Mouse (Mus musculus): ENCODE data around the gene Bcor. TPM values are rescaled to one million over a fixed set of nuclear protein-coding genes. Genes with fewer than 3 reads are reported as not detected.

Gene Bcor
- total and polyA plus RNA-seq, 2 experiments from 2014 or later: 12.9 to 45.5 TPM

DNA sequence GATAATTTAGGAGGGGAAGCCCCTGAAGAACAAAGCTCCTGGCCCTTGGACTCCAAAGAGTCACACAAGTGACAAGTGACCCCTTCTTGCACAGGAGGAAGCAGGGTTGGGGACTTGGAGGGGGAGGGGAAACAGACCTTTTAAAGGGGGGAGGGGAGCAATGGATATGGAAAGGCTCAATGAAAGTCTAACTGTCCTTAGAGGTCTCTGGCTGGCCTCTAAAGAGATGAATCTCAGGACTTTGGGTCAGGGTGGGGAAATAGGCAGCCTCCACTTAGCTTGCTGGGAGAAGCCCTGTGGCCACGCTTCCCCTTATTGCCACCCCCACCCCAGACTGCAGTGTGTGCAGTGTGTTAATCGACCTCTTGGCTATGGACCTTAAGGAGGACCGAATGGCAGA is 158.2 kb downstream of the Bcor start:
- DNase-seq (ENCODE audit: low spot score) (no peak), ATAC-seq (ENCODE audit: low FRiP score) (no peak)
- TF ChIP-seq CTCF (IDR thresholded peaks at IDR 0.05): no peak
- H3K36me3 ChIP-seq (ENCODE audit: insufficient read depth, low read length): no peaks in the 10 kb centered on the region
- WGBS: 4% methylated on average over 3 of the region's 3 CpGs
- H3K4me2 ChIP-seq (ENCODE audit: low read depth, low read length, poor library complexity, severe bottlenecking): no peak overlapping the region
- no peak overlapping the region for H3K9ac ChIP-seq (replicated peaks; ENCODE audit: low read length, poor library complexity, severe bottlenecking)
- H3K4me1 ChIP-seq (ENCODE audit: insufficient read depth, low read length): no peaks in the 10 kb centered on the region
- H3K27me3 ChIP-seq (ENCODE audit: insufficient read depth, low read length): peaks cover 25% of the 10 kb centered on the region
- H3K9me3 ChIP-seq (ENCODE audit: low read length): no peaks in the 10 kb centered on the region
- no peak overlapping the region for H3K27ac ChIP-seq (ENCODE audit: low read depth, low read length)
- no peak overlapping the region for H3K4me3 ChIP-seq (ENCODE audit: low read depth, low read length)

DNA sequence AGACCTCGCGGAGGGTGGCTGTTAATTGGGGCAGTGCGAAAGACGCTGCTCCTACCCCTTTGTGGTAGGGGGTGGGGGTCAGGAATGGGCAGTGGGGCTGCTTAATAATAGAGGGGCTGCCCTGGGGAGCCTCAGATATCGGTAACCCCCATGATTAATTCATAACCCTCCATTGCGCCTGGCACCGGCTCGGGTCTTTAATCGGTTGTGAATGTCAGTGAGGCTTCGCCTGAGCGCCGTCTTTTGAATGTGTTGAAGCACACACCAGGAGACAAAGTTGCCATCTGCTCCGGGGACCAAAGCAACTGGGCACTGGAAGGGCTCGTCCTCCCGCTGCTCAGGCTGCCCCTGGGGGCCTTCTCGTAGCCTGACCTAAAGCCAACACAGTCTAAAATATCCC is 158.8 kb downstream of the Bcor start:
- ATAC-seq (ENCODE audit: low FRiP score) (no peak), DNase-seq (ENCODE audit: low spot score) (peak; percentile 43)
- 13% methylated on average over 16 of the region's 16 CpGs for WGBS
- Histone ChIP-seq H3K27me3 (ENCODE audit: insufficient read depth, low read length) (peaks cover 23% of the 10 kb centered on the region), H3K4me1 (ENCODE audit: insufficient read depth, low read length) (no peaks in the 10 kb centered on the region), H3K4me2 (ENCODE audit: low read depth, low read length, poor library complexity, severe bottlenecking) (no peak overlapping the region), H3K36me3 (ENCODE audit: insufficient read depth, low read length) (no peaks in the 10 kb centered on the region), H3K27ac (ENCODE audit: low read depth, low read length) (no peak overlapping the region), H3K9ac (replicated peaks; ENCODE audit: low read length, poor library complexity, severe bottlenecking) (no peak overlapping the region), H3K4me3 (ENCODE audit: low read depth, low read length) (no peak overlapping the region), H3K9me3 (ENCODE audit: low read length) (no peaks in the 10 kb centered on the region)
- no peak for TF ChIP-seq CTCF (IDR thresholded peaks at IDR 0.05)

- Histone ChIP-seq H3K27me3 (ENCODE audit: insufficient read depth, low read length) (peaks cover 20% of the 10 kb centered on the region), H3K4me2 (ENCODE audit: low read depth, low read length, poor library complexity, severe bottlenecking) (no peak overlapping the region), H3K9ac (replicated peaks; ENCODE audit: low read length, poor library complexity, severe bottlenecking) (no peak overlapping the region), H3K27ac (ENCODE audit: low read depth, low read length) (no peak overlapping the region), H3K4me1 (ENCODE audit: insufficient read depth, low read length) (no peaks in the 10 kb centered on the region), H3K4me3 (ENCODE audit: low read depth, low read length) (no peak overlapping the region), H3K36me3 (ENCODE audit: insufficient read depth, low read length) (no peaks in the 10 kb centered on the region), H3K9me3 (ENCODE audit: low read length) (no peaks in the 10 kb centered on the region)
- ATAC-seq (ENCODE audit: low FRiP score): no peak
- WGBS: 31% methylated on average over 13 of the region's 13 CpGs
- TF ChIP-seq CTCF (IDR thresholded peaks at IDR 0.05): no peak
- DNase-seq (ENCODE audit: low spot score): no peak
These were observed 159.5 kb downstream of the Bcor start for GRCm38 (mm10) chrX:12000620-12001019.

- Histone ChIP-seq H3K36me3 (ENCODE audit: insufficient read depth, low read length) (no peaks in the 10 kb centered on the region), H3K9ac (replicated peaks; ENCODE audit: low read length, poor library complexity, severe bottlenecking) (no peak overlapping the region), H3K4me2 (ENCODE audit: low read depth, low read length, poor library complexity, severe bottlenecking) (no peak overlapping the region), H3K4me3 (ENCODE audit: low read depth, low read length) (no peak overlapping the region), H3K27ac (ENCODE audit: low read depth, low read length) (no peak overlapping the region), H3K9me3 (ENCODE audit: low read length) (no peaks in the 10 kb centered on the region), H3K4me1 (ENCODE audit: insufficient read depth, low read length) (no peaks in the 10 kb centered on the region), H3K27me3 (ENCODE audit: insufficient read depth, low read length) (peaks cover 19% of the 10 kb centered on the region)
- peak; percentile 47 for TF ChIP-seq CTCF (IDR thresholded peaks at IDR 0.05)
- DNase-seq (ENCODE audit: low spot score): no peak
- no peak for ATAC-seq (ENCODE audit: low FRiP score)
- 22% methylated on average over 19 of the region's 19 CpGs for WGBS
These were observed 160.2 kb downstream of the Bcor start for GRCm38 (mm10) chrX:11999951-12000350.

GRCm38 (mm10) chrX:11998934-11999336 is 161.2 kb downstream of the Bcor start:
- Histone ChIP-seq H3K36me3 (ENCODE audit: insufficient read depth, low read length) (no peaks in the 10 kb centered on the region), H3K9ac (replicated peaks; ENCODE audit: low read length, poor library complexity, severe bottlenecking) (no peak overlapping the region; the same call in 1 of the 2 replicates), H3K27ac (ENCODE audit: low read depth, low read length) (no peak overlapping the region), H3K27me3 (ENCODE audit: insufficient read depth, low read length) (peaks cover 15% of the 10 kb centered on the region), H3K4me2 (ENCODE audit: low read depth, low read length, poor library complexity, severe bottlenecking) (peak overlapping the region; percentile 63), H3K4me1 (ENCODE audit: insufficient read depth, low read length) (no peaks in the 10 kb centered on the region), H3K9me3 (ENCODE audit: low read length) (no peaks in the 10 kb centered on the region), H3K4me3 (ENCODE audit: low read depth, low read length) (peak overlapping the region; percentile 32)
- WGBS: 4% methylated on average over 19 of the region's 41 CpGs
- ATAC-seq (ENCODE audit: low FRiP score): peak; percentile 52
- DNase-seq (ENCODE audit: low spot score): peak; percentile 58
- peak; percentile 19; the same call in 1 of the 2 replicates for TF ChIP-seq CTCF (IDR thresholded peaks at IDR 0.05)

- H3K27ac ChIP-seq (ENCODE audit: low read depth, low read length): no peak overlapping the region
- no peak for DNase-seq (ENCODE audit: low spot score)
- no peaks in the 10 kb centered on the region for H3K4me1 ChIP-seq (ENCODE audit: insufficient read depth, low read length)
- no peak overlapping the region for H3K4me2 ChIP-seq (ENCODE audit: low read depth, low read length, poor library complexity, severe bottlenecking)
- H3K27me3 ChIP-seq (ENCODE audit: insufficient read depth, low read length): peaks cover 15% of the 10 kb centered on the region
- no peak overlapping the region for H3K9ac ChIP-seq (replicated peaks; ENCODE audit: low read length, poor library complexity, severe bottlenecking)
- no peaks in the 10 kb centered on the region for H3K36me3 ChIP-seq (ENCODE audit: insufficient read depth, low read length)
- H3K4me3 ChIP-seq (ENCODE audit: low read depth, low read length): no peak overlapping the region
- no peak for TF ChIP-seq CTCF (IDR thresholded peaks at IDR 0.05)
- ATAC-seq (ENCODE audit: low FRiP score): no peak
- no peaks in the 10 kb centered on the region for H3K9me3 ChIP-seq (ENCODE audit: low read length)
- 68% methylated on average over 2 of the region's 2 CpGs for WGBS
These were observed 163.3 kb downstream of the Bcor start for GRCm38 (mm10) chrX:11996891-11997290.
